Mouse (Mus musculus): ENCODE measurements around the gene Fsd1.

The Fsd1 gene

DNA sequence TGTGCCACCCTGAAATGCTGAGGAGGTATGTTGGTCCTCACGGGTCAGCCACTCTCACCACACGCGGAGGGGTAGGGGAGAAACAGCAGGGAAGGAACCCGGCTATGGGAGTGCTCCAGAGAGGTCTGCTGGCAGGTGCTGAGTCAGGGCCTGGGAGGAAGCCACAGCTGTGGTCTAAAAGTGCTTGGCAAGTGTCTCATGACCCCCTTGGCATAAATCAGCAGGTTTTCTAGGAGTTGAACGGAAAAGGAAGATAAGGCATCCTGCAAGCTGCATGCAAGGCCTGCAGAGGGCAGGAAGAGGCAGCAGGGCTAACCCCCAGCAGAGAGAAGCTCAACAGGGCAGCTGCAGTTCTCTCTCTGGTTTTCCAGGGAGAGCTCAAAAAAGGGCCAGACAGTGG, 44.6 kb downstream of the Fsd1 start:
- DNase-seq = peak in 1 of 2 experiments; percentile 39

- no peak for DNase-seq
Observed at GRCm38 (mm10) chr17:56031431-56031830, 45.1 kb downstream of the Fsd1 start.

DNA sequence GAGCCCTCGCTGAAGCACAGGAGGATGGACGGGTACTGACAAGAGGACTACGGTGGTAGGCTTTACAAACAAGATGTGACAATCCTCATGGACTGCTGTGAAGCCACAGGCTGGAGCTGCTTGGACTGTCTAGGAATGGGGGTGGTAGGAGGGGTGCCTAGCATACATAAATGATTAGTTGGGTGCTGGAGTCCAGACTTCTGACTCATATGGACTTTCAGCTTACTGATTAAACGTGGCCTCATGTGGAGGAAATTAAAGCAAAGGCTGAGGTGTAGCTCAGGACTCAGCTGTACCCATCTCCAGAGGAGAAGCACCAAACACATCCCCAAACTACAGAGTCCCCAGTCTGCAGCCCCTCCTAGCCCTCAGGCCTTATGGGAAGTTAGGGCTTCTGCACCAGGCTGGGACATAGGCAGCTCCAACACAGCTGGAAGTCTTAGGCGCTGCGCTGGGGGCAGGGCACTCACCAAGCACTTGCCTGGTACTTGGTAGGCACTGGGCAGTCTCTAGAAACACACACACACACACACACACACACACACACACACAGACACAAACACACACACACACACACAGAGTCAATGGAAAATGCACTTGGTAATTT, 45.9 kb downstream of the Fsd1 start:
- DNase-seq = no peak

GRCm38 (mm10) chr17:56032831-56033230, 46.5 kb downstream of the Fsd1 start:
- no peak for DNase-seq

GRCm38 (mm10) chr17:56034040-56034725, 47.9 kb downstream of the Fsd1 start:
- DNase-seq = no peak

GRCm38 (mm10) chr17:56034726-56035100, 48.4 kb downstream of the Fsd1 start:
- DNase-seq = no peak

DNA sequence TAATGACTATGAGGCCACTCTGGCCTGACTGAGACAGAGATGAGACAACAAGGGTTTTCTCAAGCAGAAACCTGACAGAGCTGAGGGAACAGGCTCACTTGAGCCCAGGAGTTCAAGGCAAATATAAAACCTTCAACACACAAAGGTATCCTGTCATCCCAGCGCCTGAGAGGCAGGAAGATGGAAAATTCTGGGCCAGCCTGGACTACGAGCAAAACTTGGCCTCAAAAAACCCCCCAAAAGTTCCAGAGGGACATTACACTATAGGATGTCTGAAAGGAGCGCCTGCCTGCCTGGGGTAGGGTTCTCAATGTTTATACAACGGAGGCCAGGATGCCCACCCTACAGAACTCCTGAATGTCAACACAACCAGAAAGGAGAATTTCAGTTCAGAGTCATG, 48.9 kb downstream of the Fsd1 start:
- DNase-seq = no peak

- peak; percentile 100 for DNase-seq
Observed at GRCm38 (mm10) chr17:56036176-56036900, 50.0 kb downstream of the Fsd1 start, which contains the start of gene Sh3gl1. TSS of gene Sh3gl1 (minus strand) at chr17:56036635.

DNA sequence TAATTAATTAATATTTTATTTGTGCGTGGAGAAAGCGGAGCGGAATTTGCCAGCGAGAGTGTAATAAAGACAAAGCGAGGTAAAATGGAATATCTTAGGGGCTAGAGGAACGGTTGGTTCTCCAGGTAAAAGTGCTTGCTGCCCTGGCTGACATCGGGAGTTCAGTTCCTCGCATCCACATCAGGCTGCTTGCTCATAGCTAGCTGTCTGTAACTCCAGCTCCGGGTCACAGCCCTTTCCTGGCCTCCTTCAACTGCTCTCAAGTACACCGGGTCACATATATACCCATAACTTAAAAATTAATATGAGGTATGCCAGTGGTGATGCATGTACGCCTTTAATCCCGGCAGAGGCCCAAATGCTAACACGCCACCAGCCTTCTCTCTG, 50.6 kb downstream of the Fsd1 start:
- DNase-seq = no peak

DNA sequence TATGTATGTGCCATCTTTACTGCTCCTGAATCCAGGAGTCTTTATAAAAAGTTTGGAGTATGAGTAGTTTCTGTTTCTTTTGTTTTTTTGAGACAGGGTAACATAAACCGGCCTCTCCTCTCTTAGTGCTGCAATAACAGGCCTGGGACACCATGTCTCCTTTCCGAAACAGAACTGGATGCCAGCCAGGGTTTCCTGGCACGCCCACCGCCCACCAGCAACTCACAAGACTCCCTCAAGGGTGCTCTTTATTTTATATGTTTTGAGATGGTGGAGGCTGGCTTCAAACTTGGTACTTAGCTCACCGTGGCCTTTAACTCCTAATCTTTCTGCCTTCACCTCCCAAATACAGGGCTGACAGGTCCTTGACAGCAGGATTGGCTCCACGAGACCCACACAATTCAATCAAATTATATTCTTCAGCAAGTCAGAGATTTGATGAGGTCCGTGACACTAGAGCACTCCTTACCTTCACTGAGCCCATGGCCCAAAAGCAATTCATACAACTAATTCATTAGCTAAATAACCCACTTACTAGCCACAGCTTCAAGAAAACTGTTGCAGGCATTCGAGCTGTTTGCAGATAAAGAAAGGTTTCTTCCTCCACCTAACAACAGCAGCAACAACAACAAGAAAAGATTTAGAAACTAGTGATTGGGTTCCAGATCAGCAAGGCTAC, 52.4 kb downstream of the Fsd1 start:
- peak in 1 of 2 experiments; percentile 57 for DNase-seq

- DNase-seq = no peak
Observed at GRCm38 (mm10) chr17:56039345-56039744, 53.0 kb downstream of the Fsd1 start.

GRCm38 (mm10) chr17:56040030-56040856, 53.9 kb downstream of the Fsd1 start, which contains the start of gene Chaf1a:
TSS of gene Chaf1a (plus strand) at chr17:56040439.
- DNase-seq = peak; percentile 99

DNA sequence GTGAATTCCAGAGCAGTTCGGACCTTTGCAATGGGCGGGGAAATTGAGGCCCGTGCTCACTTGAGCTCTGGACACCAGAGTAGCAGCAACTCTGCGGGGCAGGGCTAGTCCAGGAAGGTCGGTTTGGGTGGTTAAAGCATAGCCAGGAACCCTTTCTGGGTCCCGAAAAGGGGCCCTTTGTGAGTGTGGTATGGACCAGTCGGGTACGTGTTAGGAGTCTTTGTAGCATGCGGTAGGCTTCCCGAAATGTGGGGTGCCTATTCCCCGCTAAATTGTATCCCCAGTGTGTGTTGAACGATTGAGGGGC, 54.5 kb downstream of the Fsd1 start:
- DNase-seq = no peak
